Mouse (Mus musculus) yolk sac, embryonic 10.5 days (tissue): Measurements from ENCODE around the gene Brf1.
A peak's percentile ranks its signal among the peaks of the same experiment; 100 is the strongest.

ENCODE experiments used
- DNase-seq: peaks from one replicate; pipeline ENCODE4 v3.0.0-alpha.2; 2017; ENCODE audit warnings: low spot score

The Brf1 gene

DNA sequence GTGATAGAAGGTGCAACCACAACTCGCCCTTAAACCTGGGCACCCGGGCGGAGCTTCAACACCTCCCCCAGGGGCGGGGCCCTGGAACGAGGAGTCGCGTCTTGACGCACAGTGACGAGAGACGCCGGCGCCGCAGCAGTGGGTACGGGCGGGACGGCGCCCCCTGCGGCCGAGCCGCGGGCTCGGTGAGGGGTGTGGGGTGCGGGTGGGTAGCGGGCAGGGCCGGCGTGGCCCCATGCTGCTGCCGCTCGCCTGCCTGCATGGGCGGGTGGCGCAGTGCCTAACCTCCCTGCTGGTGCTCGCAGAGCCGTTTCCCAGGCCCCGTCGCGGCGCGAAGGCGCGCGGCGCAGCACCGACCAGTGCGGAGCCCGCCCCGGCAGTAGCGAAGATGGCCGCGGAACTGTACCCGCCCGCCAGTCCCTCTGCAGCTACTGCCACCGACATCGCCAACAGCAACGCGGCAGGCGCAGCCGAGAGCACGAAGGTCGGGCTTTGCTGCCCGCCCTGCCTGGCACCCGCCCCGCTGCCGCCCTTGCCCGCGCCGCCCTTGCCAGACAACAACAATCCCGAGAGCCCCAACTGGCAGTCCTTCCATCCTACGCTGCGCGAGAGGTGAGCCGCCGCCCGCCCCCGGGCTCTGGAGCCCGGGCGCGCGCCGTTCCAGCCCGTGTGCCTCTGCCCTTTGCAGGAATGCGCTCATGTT is 24.0 kb downstream of the Brf1 start, which contains the start of gene Btbd6:
Btbd6 (plus strand) TSS at position 112 of the 703 bp plus-strand sequence.
- DNase-seq: peak; percentile 82

DNA sequence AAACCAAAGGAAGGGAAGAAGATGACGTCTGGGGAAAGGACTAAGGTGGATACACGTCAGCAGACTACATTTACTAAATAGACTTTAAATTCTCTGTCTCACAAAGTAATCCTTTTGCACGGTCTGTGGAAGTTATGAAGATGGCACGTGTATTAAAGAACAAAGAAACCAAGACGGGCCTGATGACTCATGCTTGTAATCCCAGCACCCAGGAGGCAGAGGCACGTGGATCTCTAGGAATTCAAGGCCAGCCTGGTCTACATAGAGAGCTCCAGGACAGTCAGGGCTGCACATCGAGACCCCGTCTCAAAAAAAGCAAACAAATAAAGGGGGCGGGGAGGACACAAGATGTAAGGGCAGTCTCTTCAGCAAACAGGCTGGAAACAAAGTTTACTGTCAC is 25.8 kb downstream of the Brf1 start:
- no peak for DNase-seq

DNA sequence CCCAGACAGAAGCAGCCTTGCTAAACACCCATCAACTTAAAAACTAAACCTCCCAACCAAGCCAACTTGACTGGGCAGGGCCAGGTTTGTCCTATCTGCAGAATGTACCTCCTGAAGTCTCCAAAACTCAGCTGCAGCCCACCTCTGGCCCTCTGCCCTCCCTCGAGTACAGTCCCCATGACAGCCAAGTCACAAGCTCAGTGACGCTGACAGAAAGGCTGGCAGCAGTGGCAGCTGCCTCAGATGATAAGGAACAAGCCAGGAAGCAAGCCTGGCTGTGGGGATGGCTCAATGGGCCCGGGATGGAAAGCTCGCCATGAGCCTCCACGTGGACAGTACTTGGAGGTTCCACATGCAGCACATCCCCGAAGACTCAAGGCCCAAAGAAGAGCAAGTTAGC is 30.9 kb downstream of the Brf1 start:
- no peak for DNase-seq

DNA sequence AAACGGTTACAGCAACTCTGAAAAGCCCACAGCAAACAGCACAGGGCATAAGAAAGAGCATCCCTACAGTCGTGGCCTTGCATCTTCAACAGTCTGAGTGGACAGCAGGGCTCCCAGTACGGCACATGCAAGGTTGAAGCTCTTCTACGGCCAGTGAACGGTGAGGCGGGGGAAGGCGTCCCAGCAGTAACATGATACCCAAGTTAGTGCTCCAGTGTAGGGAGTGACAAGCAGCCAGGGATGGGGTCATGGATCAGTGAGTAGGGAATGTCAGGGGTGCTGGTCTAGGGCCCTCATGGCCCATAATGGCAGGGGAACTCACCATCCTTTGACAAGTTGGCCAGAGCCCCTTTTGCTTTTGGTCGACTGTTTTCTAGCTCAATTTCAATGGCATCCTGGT is 31.6 kb downstream of the Brf1 start:
- no peak for DNase-seq

DNA sequence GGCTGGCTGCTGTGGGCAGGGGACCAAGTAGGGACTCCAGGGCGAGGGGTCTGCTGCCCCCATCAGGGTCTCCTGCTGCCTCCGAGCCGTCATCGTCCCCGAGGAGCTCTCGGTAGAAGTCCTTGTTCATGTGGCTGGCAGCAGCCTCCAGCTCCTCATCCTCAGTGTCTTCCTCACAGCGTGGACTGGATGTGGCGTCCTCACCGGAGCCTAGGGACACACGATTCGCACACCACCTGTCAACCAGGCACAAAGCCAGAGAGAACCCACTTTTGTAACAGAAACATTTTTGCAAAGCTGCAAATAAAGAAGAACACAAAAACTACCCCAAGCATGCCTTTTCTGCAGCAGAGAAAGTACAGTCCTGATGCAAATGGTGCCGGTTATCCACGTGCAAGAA is 34.7 kb downstream of the Brf1 start:
- DNase-seq: no peak

DNA sequence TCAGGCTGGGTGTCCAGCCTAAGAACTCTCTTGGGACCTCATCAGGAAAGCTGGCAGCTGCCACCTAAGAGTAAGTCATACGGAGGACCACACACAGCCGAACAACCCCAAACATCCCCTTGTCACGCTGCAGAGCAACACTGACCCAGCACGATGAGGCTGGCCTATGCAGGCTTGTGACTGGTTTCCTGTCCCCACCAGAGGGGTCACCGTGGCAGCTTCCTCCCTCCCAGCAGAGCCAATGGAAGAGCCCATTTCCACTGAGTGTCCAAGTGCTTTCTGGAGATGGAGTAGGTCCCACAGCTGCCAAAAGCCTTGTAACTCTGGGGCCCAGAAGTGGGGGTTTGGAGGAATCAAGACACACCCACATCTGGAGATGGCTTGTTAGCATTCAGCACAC is 38.6 kb downstream of the Brf1 start:
- DNase-seq: no peak

DNA sequence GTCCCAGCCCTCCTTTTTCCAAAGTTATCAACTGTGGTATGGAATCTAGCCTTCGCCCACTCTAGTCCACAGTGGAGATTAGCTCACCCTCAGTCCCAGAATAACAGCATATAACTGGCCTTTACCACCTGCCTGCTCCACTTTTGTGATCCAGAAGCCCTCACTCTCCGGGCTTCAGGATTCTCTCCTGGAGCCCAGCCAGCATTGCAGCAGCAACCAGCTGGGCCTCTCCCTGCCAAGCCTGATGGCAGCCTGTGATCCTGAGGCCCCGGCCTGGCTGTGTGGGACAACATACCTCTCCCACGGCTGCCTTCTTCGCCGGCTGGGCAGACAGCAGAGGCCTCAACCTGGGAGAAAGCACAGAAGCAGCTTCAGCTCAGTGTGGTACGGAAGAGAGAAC is 39.1 kb downstream of the Brf1 start:
- no peak for DNase-seq

DNA sequence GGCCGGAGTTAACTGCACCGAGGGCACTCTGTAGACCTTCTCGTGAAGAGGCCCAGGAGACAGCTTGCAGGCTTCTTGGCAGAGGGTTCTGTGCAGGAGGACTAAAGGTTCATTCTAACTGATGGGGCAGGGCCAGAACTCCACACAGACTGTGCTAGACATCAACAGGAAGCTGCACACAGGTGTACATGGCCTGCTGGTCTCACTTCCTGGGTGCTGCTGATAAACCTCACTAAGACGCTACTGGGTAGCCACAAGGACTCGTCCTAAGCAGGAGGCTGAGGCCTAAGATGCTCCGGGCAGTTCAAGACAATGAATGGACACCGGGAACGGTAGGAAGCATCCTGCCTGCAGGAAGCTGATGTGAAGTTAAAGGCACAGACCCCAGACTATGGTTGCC is 41.1 kb downstream of the Brf1 start:
- no peak for DNase-seq

DNA sequence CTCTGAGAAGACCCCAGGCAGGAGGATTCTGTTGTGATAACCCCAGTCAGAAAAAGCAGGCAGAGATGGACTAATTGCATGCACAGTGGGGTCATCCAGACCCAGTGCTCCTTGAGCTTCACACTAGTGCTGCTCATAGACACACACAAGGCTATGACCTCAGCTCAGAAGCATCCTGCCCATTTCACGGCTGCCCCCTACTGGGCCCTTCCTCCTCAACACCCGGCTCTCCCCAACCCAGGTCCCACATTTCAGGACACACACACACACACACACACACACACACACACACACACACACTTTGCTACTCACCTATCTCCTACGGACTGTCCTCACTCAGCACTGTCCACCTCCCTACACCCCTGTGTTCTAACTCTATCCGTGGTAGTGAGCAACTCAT is 42.2 kb downstream of the Brf1 start:
- DNase-seq: peak; percentile 28

DNA sequence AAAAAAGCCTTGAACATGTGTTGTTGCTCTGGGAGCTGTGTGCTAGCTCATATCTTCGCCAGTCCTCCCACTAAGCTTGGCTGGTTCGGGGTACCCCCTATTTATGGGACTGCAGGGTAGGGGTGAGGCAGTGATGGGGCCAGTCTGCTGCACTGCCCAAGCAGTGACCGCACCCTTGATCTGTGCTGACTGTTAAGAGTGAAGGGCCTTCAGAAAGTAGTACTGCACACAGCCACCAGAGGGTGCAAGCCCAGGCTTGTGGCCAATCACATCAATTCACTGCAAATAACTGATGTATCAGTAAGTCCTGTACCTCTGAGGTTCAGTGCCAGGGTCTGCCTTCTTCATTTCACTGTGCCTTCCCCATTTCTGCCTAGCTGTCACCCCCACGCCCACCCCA is 44.7 kb downstream of the Brf1 start:
- peak; percentile 40 for DNase-seq

DNA sequence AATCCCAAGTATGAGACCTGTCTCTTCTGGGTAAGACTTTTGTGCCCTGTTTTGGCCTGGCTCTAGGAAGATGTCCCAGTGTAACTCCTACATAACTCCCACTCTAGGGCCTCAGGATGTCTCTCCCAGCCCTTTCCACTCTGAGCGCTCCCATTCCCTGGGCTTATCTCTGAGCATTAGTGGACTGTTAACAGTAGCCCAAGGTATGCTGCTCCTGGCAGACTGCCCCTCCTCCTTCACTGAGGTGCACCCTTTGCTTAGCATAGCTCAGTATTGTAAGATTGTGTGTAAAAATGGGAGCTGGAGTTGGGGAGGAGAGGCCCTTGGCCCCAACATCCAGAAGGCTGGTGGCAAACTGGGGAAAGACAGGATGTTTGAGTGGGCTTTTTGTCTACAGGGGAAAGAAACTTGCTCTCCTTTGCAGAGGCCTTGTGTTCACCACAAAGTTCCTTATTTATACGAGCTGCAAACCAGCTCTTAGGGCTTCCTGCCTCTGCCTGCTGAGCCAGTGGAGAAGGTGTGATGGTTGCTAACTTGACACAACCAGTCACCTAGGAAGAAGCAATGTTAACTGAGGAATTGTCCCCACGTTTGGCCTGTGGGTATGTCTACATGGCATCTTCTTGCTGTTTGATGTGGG is 47.5 kb downstream of the Brf1 start:
- DNase-seq: no peak

DNA sequence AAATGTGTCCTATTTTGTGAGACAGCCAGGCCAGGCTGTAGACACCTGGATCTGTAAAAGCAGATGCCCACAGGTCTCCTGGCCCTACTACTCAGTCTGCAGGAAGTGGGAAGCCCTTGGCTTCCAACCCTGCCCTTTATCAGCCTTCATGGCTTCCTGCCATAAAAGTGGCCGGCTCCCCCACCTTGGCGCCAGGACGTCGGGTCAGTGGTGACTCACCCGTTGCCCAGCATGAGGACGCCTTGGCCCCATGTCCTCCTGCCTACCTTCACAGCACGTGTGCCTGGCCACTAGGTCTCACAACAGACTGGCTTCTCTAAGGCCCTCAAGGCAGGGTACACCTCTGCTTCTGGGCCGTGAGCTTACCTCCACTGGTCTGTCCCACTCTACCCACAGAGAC is 48.1 kb downstream of the Brf1 start:
- no peak for DNase-seq

DNA sequence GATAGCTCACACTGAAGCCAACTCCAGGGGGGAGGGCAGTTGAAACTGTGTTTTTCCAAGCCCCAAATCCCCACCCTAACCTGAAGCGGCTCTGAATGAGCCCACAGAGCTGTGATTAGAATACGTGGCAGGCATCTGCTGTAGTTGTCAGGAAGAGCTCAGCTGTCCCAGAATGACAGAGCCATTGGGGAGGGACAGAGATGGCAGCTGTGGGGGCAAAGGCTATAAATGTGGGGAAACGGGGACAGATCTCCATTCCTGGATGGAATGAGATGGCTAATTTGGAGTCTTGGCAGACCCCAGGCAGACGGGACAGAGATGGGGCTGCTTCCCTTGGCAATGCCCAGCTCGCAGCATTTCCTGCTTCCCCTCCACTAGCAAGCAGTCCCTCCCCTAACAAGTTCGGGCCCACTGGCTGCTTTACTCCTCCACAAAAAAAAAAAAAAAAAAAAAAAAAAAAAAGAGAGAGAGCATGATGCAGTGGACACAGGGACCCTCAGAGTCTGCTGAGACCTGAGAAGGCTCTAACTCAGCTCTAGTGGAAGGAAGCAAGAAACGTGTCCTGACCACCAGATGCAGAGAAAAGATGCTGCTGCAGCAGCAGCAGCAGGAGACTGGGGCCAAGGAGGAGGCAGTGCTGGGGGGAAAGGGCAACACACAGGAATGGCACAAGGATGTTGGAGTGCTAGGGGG is 49.2 kb downstream of the Brf1 start:
- DNase-seq: no peak

DNA sequence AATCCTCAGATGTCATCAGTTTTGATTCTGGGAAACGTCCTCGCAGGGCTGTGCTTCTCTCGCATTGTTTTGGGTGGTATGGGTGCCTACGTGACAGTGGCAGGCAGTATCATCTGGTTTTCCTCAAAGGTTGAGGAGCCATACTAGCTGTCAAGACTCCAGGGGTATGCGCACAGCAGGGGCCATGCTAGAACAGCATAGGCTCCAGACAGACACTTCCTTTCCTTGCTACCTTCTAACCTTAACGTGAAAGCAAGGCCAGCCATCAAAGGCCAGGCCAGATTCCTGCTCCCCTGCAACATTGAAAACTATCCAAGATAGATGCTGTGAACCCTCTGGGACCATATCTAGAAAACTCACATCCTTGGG is 49.8 kb downstream of the Brf1 start:
- DNase-seq: no peak

DNA sequence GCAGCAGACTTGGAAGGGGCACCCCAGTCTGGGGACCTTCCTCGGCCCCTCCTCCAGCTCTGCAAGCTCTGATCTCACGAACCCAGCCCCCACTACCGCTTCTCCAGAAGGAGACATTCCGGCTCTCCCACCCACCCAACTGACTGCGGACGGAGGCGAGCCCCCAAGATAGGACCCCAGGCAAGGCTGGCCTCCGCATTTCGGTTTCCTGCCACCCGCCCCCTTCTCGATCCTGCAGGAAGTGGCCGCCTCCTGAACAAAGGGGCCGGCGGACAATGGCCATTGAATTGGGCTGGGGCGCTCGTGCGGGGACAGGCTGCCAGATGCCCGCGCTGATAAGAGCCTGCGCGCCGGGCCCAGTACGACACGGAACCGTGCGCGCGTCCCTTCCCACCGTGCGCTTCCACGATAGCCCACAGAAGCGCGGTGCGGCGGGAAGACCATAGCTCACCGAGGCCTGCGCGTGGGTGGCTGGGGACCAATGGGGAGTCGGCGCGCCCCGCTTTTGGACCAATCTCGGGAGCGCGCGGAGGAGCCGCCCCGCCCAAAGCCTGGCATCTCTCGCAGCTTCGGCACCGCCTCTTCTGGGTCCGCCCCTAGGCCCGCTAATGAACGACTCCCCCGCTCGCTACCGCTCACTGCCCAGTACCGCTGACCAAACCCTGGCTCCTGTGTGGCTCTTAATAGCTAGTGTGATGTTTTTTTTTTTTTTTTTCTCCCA is 50.3 kb downstream of the Brf1 start:
- peak; percentile 73 for DNase-seq

DNA sequence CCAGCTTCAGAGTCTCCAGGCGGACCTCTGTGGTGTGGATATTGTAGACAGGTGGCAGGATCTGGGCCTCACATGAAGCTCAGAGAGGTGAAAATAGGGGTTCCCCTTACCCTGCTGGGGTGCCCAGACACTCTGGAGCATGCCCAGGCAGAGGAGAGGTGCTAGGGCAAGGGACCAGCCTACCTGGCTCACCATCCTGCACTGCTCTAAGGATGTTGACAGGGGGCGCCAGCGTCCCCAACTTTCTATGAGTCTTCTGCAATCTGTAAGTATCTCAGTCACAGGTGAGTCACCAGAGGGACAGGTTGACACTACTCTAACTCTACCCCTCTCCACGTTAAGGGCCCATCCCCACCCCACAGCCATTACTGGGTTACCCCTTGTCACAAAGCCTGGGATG is 53.2 kb downstream of the Brf1 start:
- no peak for DNase-seq

DNA sequence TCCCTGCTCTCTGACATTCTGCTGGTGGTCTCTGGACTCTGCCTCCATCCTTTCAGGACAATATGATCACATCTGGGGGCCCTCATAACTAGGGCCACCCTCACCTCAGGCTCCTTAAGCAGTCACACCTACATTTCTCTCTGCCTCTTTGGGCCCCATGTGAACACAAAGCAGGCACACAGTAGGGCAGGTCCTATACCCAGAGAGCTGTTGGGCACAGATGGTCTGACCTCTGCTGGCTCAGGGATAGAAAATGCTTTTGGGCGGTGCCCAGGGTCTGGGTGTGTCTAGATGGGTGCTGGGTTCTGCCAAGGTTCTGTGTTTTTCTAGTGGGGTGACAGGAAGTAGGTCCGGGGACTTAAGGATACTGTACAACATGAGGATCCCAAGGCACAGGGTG is 56.8 kb downstream of the Brf1 start:
- DNase-seq: no peak

DNA sequence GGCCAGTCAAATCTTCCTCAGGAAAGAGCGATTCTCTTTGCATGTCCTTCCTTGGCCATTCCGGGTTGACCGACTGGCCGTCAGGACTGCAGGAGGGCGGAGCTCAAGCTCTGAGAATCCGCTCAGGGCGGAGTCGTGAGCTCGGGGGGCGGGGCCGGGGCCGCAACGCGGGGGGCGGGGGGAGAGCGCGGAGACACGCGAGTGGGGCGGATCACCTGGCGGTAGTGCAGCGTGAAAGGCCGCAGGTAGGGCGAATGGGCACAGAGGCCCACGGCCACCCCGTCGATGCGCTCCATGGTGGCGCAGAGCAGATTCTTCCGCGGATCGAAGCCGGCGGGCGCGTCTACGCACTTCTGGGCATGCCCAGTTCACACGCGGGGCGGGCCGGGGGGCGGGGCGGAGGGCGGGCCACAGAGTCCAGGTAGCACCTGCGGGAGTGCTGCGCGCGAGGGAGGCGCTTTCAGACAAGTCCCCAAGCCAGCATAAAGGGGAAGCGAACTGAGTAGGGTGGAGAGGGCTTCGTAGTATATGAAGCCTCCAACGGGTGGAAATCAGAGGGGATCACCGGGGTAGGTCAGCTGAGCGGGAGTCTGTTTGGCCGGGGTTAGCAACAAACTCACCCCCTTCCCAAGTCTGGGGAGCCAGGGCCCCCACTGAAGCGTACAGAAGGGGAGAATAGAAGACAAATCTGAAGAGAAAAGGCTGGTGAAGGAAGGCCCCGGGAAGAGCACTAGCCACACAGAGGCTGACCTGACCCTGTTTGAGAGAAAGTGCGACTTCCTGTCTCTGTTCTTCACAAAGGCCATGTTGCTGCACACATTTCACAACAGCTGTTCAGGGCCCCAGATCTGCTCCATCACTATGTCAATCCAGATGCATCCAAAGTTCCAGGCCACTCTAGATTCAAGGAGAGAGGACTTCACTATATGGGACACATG is 58.5 kb downstream of the Brf1 start, which contains the start of gene Nudt14:
Nudt14 (minus strand) TSS at position 349 of the 938 bp plus-strand sequence.
- DNase-seq: peak; percentile 90

DNA sequence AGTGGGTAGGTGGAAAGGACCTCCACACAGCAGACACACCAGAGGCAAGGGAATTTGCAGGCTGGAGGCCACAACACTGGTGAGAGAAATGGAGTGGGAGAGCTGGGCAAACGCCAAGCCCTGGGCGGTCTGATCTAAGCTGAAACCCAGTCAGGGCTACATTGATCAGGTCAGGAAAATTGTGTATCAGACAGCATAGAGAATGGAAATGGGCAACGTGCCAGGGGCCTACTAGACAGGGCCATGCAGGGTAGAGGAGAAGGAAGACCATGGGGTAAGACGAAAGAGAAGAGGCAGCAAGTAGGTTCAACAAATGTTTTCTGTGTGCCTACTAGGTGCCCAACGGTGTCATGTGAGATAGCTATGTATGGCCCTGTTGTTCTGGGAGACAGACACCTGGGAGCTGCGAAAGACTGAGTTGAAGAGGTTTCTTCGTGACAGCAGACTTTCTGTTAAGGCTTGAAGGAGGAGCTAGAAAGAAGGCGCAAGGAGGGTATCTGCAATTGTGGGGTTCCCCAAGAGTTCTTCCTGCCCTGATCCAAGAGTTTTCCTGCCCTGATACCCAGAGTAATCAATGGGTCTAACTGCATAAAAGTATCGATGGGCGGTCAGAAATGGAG is 59.2 kb downstream of the Brf1 start:
- DNase-seq: peak; percentile 32

DNA sequence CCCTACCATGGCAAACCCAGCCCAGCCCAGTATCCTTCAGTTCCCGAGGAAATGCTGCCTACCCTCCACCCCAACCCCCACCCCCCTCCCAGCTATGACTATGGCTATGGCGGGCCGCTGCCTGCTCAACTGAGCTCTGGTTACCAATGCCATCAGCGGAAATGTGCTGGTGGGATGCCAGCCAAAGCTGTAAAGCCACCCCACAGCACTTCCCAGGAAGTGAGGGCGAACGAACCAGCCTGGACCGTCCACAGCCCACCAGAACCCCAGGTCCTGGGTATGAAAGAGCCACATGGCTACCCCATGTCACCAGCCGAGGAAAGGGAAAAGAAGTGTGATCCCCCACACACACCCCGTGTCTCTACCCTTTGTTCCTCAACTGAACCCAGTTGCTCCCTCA is 59.8 kb downstream of the Brf1 start:
- no peak for DNase-seq

DNA sequence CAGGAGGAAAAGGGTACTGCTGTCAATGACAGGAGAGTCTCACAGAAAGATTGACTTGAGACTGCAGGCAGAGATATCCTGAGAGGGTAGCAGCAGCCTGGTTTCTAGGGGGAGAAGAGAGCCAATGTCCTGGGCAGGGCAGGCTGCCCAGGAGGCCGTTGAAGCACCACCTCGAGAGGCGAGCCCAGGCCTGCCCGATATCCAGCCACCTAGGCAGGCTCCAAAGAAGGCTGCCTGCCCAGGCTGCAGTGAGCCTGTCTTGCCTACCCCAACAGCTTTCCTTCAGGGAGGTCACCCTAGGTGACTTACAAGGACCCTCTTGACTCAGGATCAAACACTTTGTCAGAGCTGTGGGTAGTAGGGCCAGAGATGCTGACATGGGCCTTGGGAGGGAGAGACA is 60.3 kb downstream of the Brf1 start:
- DNase-seq: no peak
